In the genomic region with DNA sequence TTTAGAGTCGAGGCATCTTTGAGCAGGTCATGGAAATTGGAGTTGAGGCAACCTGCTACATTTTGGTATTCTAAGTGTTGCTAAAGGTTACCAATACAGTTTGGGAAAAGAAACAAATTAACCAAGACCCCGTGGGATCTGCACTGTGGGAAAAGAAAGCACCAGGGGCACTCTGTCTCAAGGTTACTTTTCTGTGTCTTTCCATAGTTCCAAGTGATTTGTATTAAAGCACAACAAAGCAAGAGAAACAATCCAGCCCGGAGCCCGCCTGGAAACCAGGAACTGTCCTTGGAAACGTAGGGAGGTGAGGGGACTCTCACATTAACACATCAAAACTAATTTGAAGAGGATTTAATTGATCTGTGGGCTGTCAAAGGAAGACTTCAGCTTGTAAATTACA, we compare ENCODE assay signal across 30 mouse cellular contexts. TPM values are rescaled to one million over a fixed set of nuclear protein-coding genes. Genes with fewer than 3 reads are reported as not detected.
DNase-seq lines count a peak whose midpoint lies in the region; ATAC-seq lines count a peak whose summit lies in the region.
"Had no signal": no experiment of that assay in that cellular context is flagged by ENCODE, and none has a peak within 500 bp of the region (broad histone marks: within the 10 kb centered on the region; RNA-seq: fewer than 3 reads in every experiment).

No protein-coding gene starts in this region.

- H3K36me3 ChIP-seq in hindbrain, embryonic 10.5 days = no peaks in the 10 kb centered on the region
- no peaks in the 10 kb centered on the region for H3K36me3 ChIP-seq in hindbrain, embryonic 16.5 days (ENCODE audit: control insufficient read depth, insufficient read depth, low read length)
- no peaks in the 10 kb centered on the region for H3K36me3 ChIP-seq in heart, embryonic 10.5 days
- H3K36me3 ChIP-seq: embryonic facial prominence, embryonic 12.5 days; forebrain, embryonic 15.5 days; heart, embryonic 13.5 days; limb, embryonic 10.5 days; liver, embryonic 15.5 days; lung, embryonic 15.5 days had no signal

- peak overlapping the region; percentile 72 for H3K27ac ChIP-seq in hindbrain, embryonic 10.5 days
- H3K27ac ChIP-seq in hindbrain, embryonic 16.5 days (ENCODE audit: low read depth, low read length) = no peak overlapping the region
- no peak overlapping the region for H3K27ac ChIP-seq in heart, embryonic 10.5 days
- H3K27ac ChIP-seq: embryonic facial prominence, embryonic 12.5 days; forebrain, embryonic 15.5 days; heart, embryonic 13.5 days; hindbrain, embryonic 14.5 days; limb, embryonic 10.5 days; liver, embryonic 15.5 days; lung, embryonic 15.5 days had no signal

- H3K9ac ChIP-seq in hindbrain, embryonic 16.5 days (ENCODE audit: low read depth, low read length) = no peak overlapping the region
- H3K9ac ChIP-seq: embryonic facial prominence, embryonic 12.5 days; forebrain, embryonic 15.5 days; heart, embryonic 13.5 days; hindbrain, embryonic 14.5 days; liver, embryonic 15.5 days; lung, embryonic 15.5 days had no signal

- no peak for ATAC-seq in hindbrain, embryonic 16.5 days
- ATAC-seq: forebrain, embryonic 15.5 days had no signal

- no peak overlapping the region for H3K4me2 ChIP-seq in hindbrain, embryonic 16.5 days (ENCODE audit: low read length)
- H3K4me2 ChIP-seq: embryonic facial prominence, embryonic 12.5 days; forebrain, embryonic 15.5 days; heart, embryonic 13.5 days; hindbrain, embryonic 14.5 days; liver, embryonic 15.5 days; lung, embryonic 15.5 days had no signal

- WGBS in hindbrain, embryonic 10.5 days = 3% methylated on average over 5 of the region's 5 CpGs
- WGBS in hindbrain, embryonic 16.5 days = 5% methylated on average over 5 of the region's 5 CpGs
- WGBS in heart, embryonic 10.5 days = 18% methylated on average over 5 of the region's 5 CpGs

- H3K27me3 ChIP-seq in hindbrain, embryonic 10.5 days (ENCODE audit: insufficient read depth, poor library complexity, severe bottlenecking) = no peaks in the 10 kb centered on the region
- no peaks in the 10 kb centered on the region for H3K27me3 ChIP-seq in hindbrain, embryonic 16.5 days (replicated peaks; ENCODE audit: control insufficient read depth, insufficient read depth, low read length)
- H3K27me3 ChIP-seq in heart, embryonic 10.5 days (ENCODE audit: insufficient read depth, poor library complexity, severe bottlenecking) = no peaks in the 10 kb centered on the region
- H3K27me3 ChIP-seq: CH12.LX; embryonic facial prominence, embryonic 12.5 days; forebrain, embryonic 15.5 days; heart, embryonic 13.5 days; liver, embryonic 15.5 days; lung, embryonic 15.5 days; megakaryocyte, embryonic 14.5 days had no signal

- H3K9me3 ChIP-seq in hindbrain, embryonic 10.5 days = no peaks in the 10 kb centered on the region
- H3K9me3 ChIP-seq in hindbrain, embryonic 16.5 days (ENCODE audit: control insufficient read depth, low read length) = no peaks in the 10 kb centered on the region
- H3K9me3 ChIP-seq in heart, embryonic 10.5 days = no peaks in the 10 kb centered on the region
- H3K9me3 ChIP-seq: embryonic facial prominence, embryonic 12.5 days; forebrain, embryonic 15.5 days; heart, embryonic 13.5 days; limb, embryonic 10.5 days; liver, embryonic 15.5 days; lung, embryonic 15.5 days had no signal

- no peak for DNase-seq in hindbrain, embryonic 10.5 days (ENCODE audit: low spot score)
- peak; percentile 16 for DNase-seq in retina, embryonic 14.5 days (ENCODE audit: low spot score)
- no peak for DNase-seq in retina, postnatal 1 day
- DNase-seq in ZHBTc4 (ENCODE audit: low read depth, low spot score) = peak; percentile 71
- DNase-seq in spleen, adult 12 weeks (ENCODE audit: low spot score) = no peak
- no peak for DNase-seq in heart, embryonic 10.5 days (ENCODE audit: low spot score)
- DNase-seq: adrenal gland, postnatal 25 days; B cell, adult 2 months; cerebellum, adult 9-10 months; gastrocnemius, postnatal 25 days; heart, adult 18-20 months; heart, postnatal 14 days; kidney, adult 8-10 months; kidney, postnatal 10 days; liver; lung, postnatal 36 days; right cerebral cortex, postnatal 14 days; spleen, adult 18-20 months; thymus, postnatal 14 days had no signal

- peak overlapping the region; percentile 24; the same call in 1 of the 2 replicates for H3K4me3 ChIP-seq in hindbrain, embryonic 10.5 days
- H3K4me3 ChIP-seq in hindbrain, embryonic 16.5 days (ENCODE audit: low read length) = no peak overlapping the region
- H3K4me3 ChIP-seq in heart, embryonic 10.5 days = no peak overlapping the region
- H3K4me3 ChIP-seq: embryonic facial prominence, embryonic 12.5 days; erythroblast, embryonic 14.5 days; forebrain, embryonic 15.5 days; heart, embryonic 13.5 days; limb, embryonic 10.5 days; liver, embryonic 15.5 days; lung, embryonic 15.5 days had no signal

- peaks cover 22% of the 10 kb centered on the region for H3K4me1 ChIP-seq in hindbrain, embryonic 10.5 days (replicated peaks)
- H3K4me1 ChIP-seq in hindbrain, embryonic 16.5 days (ENCODE audit: control insufficient read depth, insufficient read depth, low read depth, low read length) = no peaks in the 10 kb centered on the region
- H3K4me1 ChIP-seq in heart, embryonic 10.5 days = no peaks in the 10 kb centered on the region
- H3K4me1 ChIP-seq: forebrain, embryonic 15.5 days; heart, embryonic 13.5 days; limb, embryonic 10.5 days; liver, embryonic 15.5 days; lung, embryonic 15.5 days had no signal

RNA-seq across cellular contexts. Expression of a gene that starts 18.8 kb away (rescaled TPM):
- polyA plus RNA-seq in hindbrain, embryonic 10.5 days (2016; fragmentation: Nextera tagmentation; extraction: Ambion mirVana) = 286 and 327 TPM in 2 replicates
- polyA plus RNA-seq in hindbrain, embryonic 16.5 days (2015; fragmentation: Nextera tagmentation; extraction: Ambion mirVana) = 351 and 397 TPM in 2 replicates
- polyA plus RNA-seq in heart, embryonic 10.5 days (2016; fragmentation: Nextera tagmentation; extraction: Ambion mirVana) = 318 and 348 TPM in 2 replicates

RNA-seq across cellular contexts. Expression of a gene that starts 51.9 kb away (rescaled TPM):
- polyA plus RNA-seq in hindbrain, embryonic 10.5 days (2016; fragmentation: Nextera tagmentation; extraction: Ambion mirVana) = 11.2 and 23.7 TPM in 2 replicates
- 3.4 and 5.6 TPM in 2 replicates for polyA plus RNA-seq in hindbrain, embryonic 16.5 days (2015; fragmentation: Nextera tagmentation; extraction: Ambion mirVana)
- polyA plus RNA-seq in heart, embryonic 10.5 days (2016; fragmentation: Nextera tagmentation; extraction: Ambion mirVana) = 3.7 and 10.6 TPM in 2 replicates
- polyA plus RNA-seq: erythroblast, embryonic 14.5 days had no signal

Comparison
In these comparisons a context has a peak if more than half of its experiments do, and no peak if none do; other contexts are left out.
1. DNase-seq: peak in retina, embryonic 14.5 days (single experiment) and ZHBTc4 (single experiment); none in hindbrain, embryonic 10.5 days (single experiment), retina, postnatal 1 day (single experiment), spleen, adult 12 weeks (single experiment) and heart, embryonic 10.5 days (single experiment).